Mouse (Mus musculus): Measurements from ENCODE around the gene Igfbp5. TPM values are rescaled to one million over a fixed set of nuclear protein-coding genes. Genes with fewer than 3 reads are reported as not detected.

The Igfbp5 gene
- polyA plus RNA-seq, 1 experiment: 0.99 TPM

DNA sequence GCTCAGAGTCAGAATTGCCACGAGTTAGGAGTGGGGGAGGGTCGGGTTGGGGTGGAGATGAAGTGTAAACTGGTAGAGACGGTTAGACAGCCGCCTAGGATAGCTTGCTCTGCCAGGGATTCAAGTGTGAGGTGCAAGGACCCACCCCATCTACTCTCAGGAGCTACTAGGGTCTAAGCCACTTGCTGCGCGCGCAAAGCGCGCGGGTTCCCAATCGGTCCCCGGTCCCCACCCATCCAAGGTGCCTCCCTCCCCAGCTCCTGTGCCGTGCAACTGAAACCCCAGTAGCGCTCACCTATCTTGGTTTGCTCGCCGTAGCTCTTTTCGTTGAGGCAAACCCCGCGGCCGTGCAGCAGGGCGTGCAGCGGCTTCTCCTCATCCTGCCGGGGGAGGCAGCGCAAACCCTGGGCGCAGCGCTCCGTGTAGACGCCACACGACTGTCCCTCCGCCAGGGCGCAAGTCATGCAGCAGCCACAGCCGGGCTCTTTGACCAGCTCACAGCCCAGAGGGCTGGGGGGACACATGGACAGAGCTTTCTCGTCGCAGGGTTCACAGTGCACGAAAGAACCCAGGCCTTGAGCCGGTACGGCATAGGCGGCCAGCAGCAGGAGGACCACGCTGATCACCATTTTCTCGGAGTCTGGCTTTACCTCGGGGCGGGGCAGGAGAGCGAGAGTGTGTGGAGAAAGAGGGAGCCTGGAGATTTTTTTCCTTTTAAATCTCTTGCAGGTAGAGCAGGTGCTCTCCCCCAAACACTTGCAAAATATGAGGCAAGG, 985 bp downstream of the Igfbp5 start:
- Histone ChIP-seq H3K27ac (ENCODE audit: insufficient read depth, low read length) (no peak overlapping the region), H3K27me3 (ENCODE audit: control insufficient read depth, insufficient read depth, low read length, poor library complexity, severe bottlenecking) (peaks cover 13% of the 10 kb centered on the region), H3K9me3 (replicated peaks; ENCODE audit: control insufficient read depth, insufficient read depth, low read length, poor library complexity, severe bottlenecking) (no peaks in the 10 kb centered on the region), H3K4me1 (ENCODE audit: control insufficient read depth, insufficient read depth, low read length) (no peaks in the 10 kb centered on the region), H3K4me3 (ENCODE audit: low read depth, low read length) (peak overlapping the region; percentile 75), H3K9ac (ENCODE audit: low read depth, poor library complexity, severe bottlenecking) (peak overlapping the region; percentile 9; the same call in 1 of the 2 replicates), H3K36me3 (ENCODE audit: control insufficient read depth, insufficient read depth, low read length, poor library complexity, severe bottlenecking) (no peaks in the 10 kb centered on the region)
- no peak for TF ChIP-seq EP300 (IDR thresholded peaks at IDR 0.05; ENCODE audit: insufficient read depth, low read depth, low read length)
- TF ChIP-seq CTCF (IDR thresholded peaks at IDR 0.05; ENCODE audit: low read depth, low read length): no peak
- no peak for TF ChIP-seq POLR2A (IDR thresholded peaks at IDR 0.05; ENCODE audit: insufficient read depth, low read length)

DNA sequence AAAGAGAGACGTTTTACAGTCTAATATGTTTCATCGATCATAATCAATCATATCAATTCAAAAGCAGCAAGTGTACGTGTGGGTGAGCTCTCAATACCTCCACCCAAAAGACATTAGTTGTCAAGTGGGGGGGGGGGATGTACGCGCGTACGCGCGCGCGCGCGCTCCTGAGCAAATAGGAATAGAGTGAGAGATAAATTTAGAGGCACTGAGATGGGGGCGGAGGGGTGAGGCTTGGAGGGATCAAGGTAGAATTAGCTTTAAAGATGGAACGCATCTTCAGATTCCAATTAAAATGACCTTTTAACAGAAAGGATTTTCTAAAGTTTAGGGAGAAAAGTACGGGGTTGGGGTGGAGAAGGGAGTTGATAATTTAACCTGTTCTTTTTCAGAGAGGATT, 1.6 kb downstream of the Igfbp5 start:
- no peak overlapping the region for H3K27ac ChIP-seq (ENCODE audit: insufficient read depth, low read length)
- no peaks in the 10 kb centered on the region for H3K36me3 ChIP-seq (ENCODE audit: control insufficient read depth, insufficient read depth, low read length, poor library complexity, severe bottlenecking)
- H3K9me3 ChIP-seq (replicated peaks; ENCODE audit: control insufficient read depth, insufficient read depth, low read length, poor library complexity, severe bottlenecking): no peaks in the 10 kb centered on the region
- no peaks in the 10 kb centered on the region for H3K4me1 ChIP-seq (ENCODE audit: control insufficient read depth, insufficient read depth, low read length)
- peaks cover 13% of the 10 kb centered on the region for H3K27me3 ChIP-seq (ENCODE audit: control insufficient read depth, insufficient read depth, low read length, poor library complexity, severe bottlenecking)
- TF ChIP-seq EP300 (IDR thresholded peaks at IDR 0.05; ENCODE audit: insufficient read depth, low read depth, low read length) (no peak), POLR2A (IDR thresholded peaks at IDR 0.05; ENCODE audit: insufficient read depth, low read length) (no peak), CTCF (IDR thresholded peaks at IDR 0.05; ENCODE audit: low read depth, low read length) (no peak)
- no peak overlapping the region; the same call in 1 of the 2 replicates for H3K4me3 ChIP-seq (ENCODE audit: low read depth, low read length)
- no peak overlapping the region for H3K9ac ChIP-seq (ENCODE audit: low read depth, poor library complexity, severe bottlenecking)

DNA sequence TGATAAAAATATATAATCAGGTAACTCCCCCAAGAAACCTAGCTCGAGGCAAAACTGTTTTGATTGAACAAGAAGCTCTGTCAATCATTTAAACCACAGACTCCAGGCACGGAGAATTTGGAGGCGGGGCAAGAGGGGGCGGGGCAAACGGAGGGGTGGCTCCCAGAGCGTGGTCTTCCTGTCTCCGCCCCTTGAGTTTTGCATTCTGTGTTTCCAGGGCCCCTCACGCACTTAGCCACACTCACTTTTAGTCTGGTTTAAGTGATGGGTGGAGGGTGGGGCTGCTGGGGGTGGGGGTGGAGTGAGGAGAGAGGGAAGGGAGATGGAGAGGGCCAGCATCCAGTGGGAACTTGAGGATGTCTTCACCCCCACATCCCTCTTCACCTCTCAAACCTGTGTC, 2.2 kb downstream of the Igfbp5 start:
- Histone ChIP-seq H3K9ac (ENCODE audit: low read depth, poor library complexity, severe bottlenecking) (no peak overlapping the region), H3K27ac (ENCODE audit: insufficient read depth, low read length) (no peak overlapping the region), H3K27me3 (ENCODE audit: control insufficient read depth, insufficient read depth, low read length, poor library complexity, severe bottlenecking) (peaks cover 13% of the 10 kb centered on the region), H3K36me3 (ENCODE audit: control insufficient read depth, insufficient read depth, low read length, poor library complexity, severe bottlenecking) (no peaks in the 10 kb centered on the region), H3K9me3 (replicated peaks; ENCODE audit: control insufficient read depth, insufficient read depth, low read length, poor library complexity, severe bottlenecking) (no peaks in the 10 kb centered on the region), H3K4me1 (ENCODE audit: control insufficient read depth, insufficient read depth, low read length) (no peaks in the 10 kb centered on the region), H3K4me3 (ENCODE audit: low read depth, low read length) (peak overlapping the region; percentile 14; the same call in 1 of the 2 replicates)
- TF ChIP-seq POLR2A (IDR thresholded peaks at IDR 0.05; ENCODE audit: insufficient read depth, low read length) (no peak), CTCF (IDR thresholded peaks at IDR 0.05; ENCODE audit: low read depth, low read length) (no peak), EP300 (IDR thresholded peaks at IDR 0.05; ENCODE audit: insufficient read depth, low read depth, low read length) (no peak)

DNA sequence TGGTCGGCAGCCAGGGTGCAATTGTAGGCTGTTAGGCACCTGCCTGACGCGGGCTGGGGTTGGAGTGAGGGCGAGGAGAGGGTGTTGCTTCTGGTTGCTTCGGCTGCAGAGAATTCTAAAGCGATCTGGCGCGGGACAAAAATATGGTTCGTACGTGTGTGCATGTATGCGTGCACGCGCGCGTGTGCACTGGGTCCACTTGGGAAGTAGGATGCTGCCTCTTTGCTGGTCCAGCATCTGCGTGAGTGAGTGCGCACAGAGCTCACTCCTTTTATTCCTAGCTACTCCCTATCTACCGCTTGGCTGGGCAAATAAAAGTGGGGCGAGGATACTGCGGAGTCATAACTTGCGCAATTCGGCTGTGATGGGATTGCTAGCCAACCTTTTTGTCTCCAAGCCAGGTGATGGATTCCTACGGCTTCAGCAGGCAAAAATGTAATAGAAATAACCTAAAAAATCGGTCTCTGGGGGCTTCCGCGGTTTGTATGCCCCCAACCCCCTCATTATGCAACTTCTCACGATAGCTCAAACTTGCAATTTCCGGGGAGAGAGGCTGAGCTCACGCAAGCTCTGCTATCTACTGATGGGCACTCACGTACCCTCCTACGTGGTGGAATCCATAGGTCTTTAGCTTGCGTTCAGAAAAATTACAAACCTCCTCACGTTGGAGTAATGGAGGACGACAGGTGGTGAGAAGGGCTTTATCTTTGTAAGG, 2.8 kb downstream of the Igfbp5 start:
- no peak overlapping the region for H3K27ac ChIP-seq (ENCODE audit: insufficient read depth, low read length)
- no peaks in the 10 kb centered on the region for H3K4me1 ChIP-seq (ENCODE audit: control insufficient read depth, insufficient read depth, low read length)
- TF ChIP-seq POLR2A (IDR thresholded peaks at IDR 0.05; ENCODE audit: insufficient read depth, low read length): no peak
- TF ChIP-seq EP300 (IDR thresholded peaks at IDR 0.05; ENCODE audit: insufficient read depth, low read depth, low read length): no peak
- no peak for TF ChIP-seq CTCF (IDR thresholded peaks at IDR 0.05; ENCODE audit: low read depth, low read length)
- H3K9ac ChIP-seq (ENCODE audit: low read depth, poor library complexity, severe bottlenecking): peak overlapping the region; percentile 25; the same call in 1 of the 2 replicates
- H3K9me3 ChIP-seq (replicated peaks; ENCODE audit: control insufficient read depth, insufficient read depth, low read length, poor library complexity, severe bottlenecking): no peaks in the 10 kb centered on the region
- H3K36me3 ChIP-seq (ENCODE audit: control insufficient read depth, insufficient read depth, low read length, poor library complexity, severe bottlenecking): no peaks in the 10 kb centered on the region
- H3K4me3 ChIP-seq (ENCODE audit: low read depth, low read length): peak overlapping the region; percentile 62
- peaks cover 13% of the 10 kb centered on the region for H3K27me3 ChIP-seq (ENCODE audit: control insufficient read depth, insufficient read depth, low read length, poor library complexity, severe bottlenecking)

DNA sequence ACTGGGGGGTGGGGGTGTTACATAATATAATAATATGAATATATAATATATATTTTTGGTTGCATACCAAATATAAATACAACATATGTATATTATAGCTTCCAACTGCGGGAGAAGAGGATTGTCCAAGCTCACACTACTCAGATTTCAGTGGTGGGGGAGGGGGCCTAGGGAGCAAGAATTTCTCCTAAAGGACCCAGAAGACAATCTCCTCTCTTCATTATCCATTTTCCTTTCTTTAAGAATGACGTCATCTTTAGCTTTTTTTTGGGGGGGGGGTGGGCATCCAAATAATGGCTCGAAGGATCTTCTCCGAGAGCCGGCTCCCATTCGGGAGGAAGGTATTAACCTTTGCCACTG, 3.4 kb downstream of the Igfbp5 start:
- Histone ChIP-seq H3K27me3 (ENCODE audit: control insufficient read depth, insufficient read depth, low read length, poor library complexity, severe bottlenecking) (peaks cover 13% of the 10 kb centered on the region), H3K4me1 (ENCODE audit: control insufficient read depth, insufficient read depth, low read length) (no peaks in the 10 kb centered on the region), H3K9ac (ENCODE audit: low read depth, poor library complexity, severe bottlenecking) (no peak overlapping the region), H3K36me3 (ENCODE audit: control insufficient read depth, insufficient read depth, low read length, poor library complexity, severe bottlenecking) (no peaks in the 10 kb centered on the region), H3K4me3 (ENCODE audit: low read depth, low read length) (peak overlapping the region; percentile 62), H3K27ac (ENCODE audit: insufficient read depth, low read length) (no peak overlapping the region), H3K9me3 (replicated peaks; ENCODE audit: control insufficient read depth, insufficient read depth, low read length, poor library complexity, severe bottlenecking) (no peaks in the 10 kb centered on the region)
- TF ChIP-seq EP300 (IDR thresholded peaks at IDR 0.05; ENCODE audit: insufficient read depth, low read depth, low read length): no peak
- no peak for TF ChIP-seq CTCF (IDR thresholded peaks at IDR 0.05; ENCODE audit: low read depth, low read length)
- TF ChIP-seq POLR2A (IDR thresholded peaks at IDR 0.05; ENCODE audit: insufficient read depth, low read length): no peak
